Mouse (Mus musculus): Measurements from ENCODE around the gene Slc4a4. TPM values are rescaled to one million over a fixed set of nuclear protein-coding genes. Genes with fewer than 3 reads are reported as not detected.

Slc4a4 gene
- polyA plus RNA-seq, 1 experiment from 2014 or later: 1.6 TPM

DNA sequence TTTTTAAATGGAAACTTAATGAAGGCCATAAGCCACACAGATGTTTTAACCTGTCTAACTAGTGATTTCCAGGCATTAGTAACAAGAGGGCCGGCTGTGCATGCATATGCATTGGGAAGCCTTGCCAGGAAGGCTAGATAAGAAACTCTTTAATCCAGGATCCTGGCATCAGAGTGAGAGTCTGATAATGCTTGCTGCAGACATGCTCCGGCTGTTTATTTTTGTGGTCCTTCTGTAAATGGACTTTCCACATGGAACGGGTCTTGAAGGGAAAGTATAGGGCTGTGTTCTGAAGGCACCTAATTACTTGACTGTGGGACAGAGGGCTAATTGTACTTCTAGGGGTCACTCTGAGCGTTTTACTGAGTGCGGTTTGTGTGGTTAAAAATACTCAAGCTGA lies 157.2 kb downstream of the Slc4a4 start:
- no peak overlapping the region for H3K4me2 ChIP-seq (replicated peaks; ENCODE audit: low read depth, low read length)
- ATAC-seq (ENCODE audit: low FRiP score) (no peak), DNase-seq (ENCODE audit: low spot score) (no peak)
- H3K9me3 ChIP-seq (ENCODE audit: control insufficient read depth, low read length): no peaks in the 10 kb centered on the region
- no peak overlapping the region for H3K4me3 ChIP-seq (ENCODE audit: low read depth, low read length)
- H3K36me3 ChIP-seq (ENCODE audit: control insufficient read depth, insufficient read depth, low read length): no peaks in the 10 kb centered on the region
- no peak overlapping the region for H3K9ac ChIP-seq (ENCODE audit: low read depth, low read length)
- no peaks in the 10 kb centered on the region for H3K4me1 ChIP-seq (replicated peaks; ENCODE audit: control insufficient read depth, insufficient read depth, low read length)
- H3K27ac ChIP-seq (ENCODE audit: low read depth, low read length): no peak overlapping the region
- H3K27me3 ChIP-seq (ENCODE audit: control insufficient read depth, insufficient read depth, low read length): no peaks in the 10 kb centered on the region
- 70% methylated on average over 5 of the region's 5 CpGs for WGBS

- H3K9me3 ChIP-seq (ENCODE audit: control insufficient read depth, low read length): no peaks in the 10 kb centered on the region
- H3K9ac ChIP-seq (ENCODE audit: low read depth, low read length): no peak overlapping the region
- no peak overlapping the region for H3K4me2 ChIP-seq (replicated peaks; ENCODE audit: low read depth, low read length)
- no peaks in the 10 kb centered on the region for H3K27me3 ChIP-seq (ENCODE audit: control insufficient read depth, insufficient read depth, low read length)
- H3K27ac ChIP-seq (ENCODE audit: low read depth, low read length): no peak overlapping the region
- no peaks in the 10 kb centered on the region for H3K36me3 ChIP-seq (ENCODE audit: control insufficient read depth, insufficient read depth, low read length)
- ATAC-seq (ENCODE audit: low FRiP score) (no peak), DNase-seq (ENCODE audit: low spot score) (no peak)
- H3K4me3 ChIP-seq (ENCODE audit: low read depth, low read length): no peak overlapping the region
- WGBS: 91% methylated on average over 5 of the region's 5 CpGs
- no peaks in the 10 kb centered on the region for H3K4me1 ChIP-seq (replicated peaks; ENCODE audit: control insufficient read depth, insufficient read depth, low read length)
Measured at GRCm38 (mm10) chr5:89044801-89045200, 158.2 kb downstream of the Slc4a4 start.

GRCm38 (mm10) chr5:89051577-89051976 lies 165.0 kb downstream of the Slc4a4 start:
- Histone ChIP-seq H3K9ac (ENCODE audit: low read depth, low read length) (no peak overlapping the region), H3K27ac (ENCODE audit: low read depth, low read length) (no peak overlapping the region), H3K36me3 (ENCODE audit: control insufficient read depth, insufficient read depth, low read length) (no peaks in the 10 kb centered on the region), H3K4me3 (ENCODE audit: low read depth, low read length) (no peak overlapping the region), H3K27me3 (ENCODE audit: control insufficient read depth, insufficient read depth, low read length) (no peaks in the 10 kb centered on the region), H3K4me1 (replicated peaks; ENCODE audit: control insufficient read depth, insufficient read depth, low read length) (no peaks in the 10 kb centered on the region), H3K4me2 (replicated peaks; ENCODE audit: low read depth, low read length) (no peak overlapping the region), H3K9me3 (ENCODE audit: control insufficient read depth, low read length) (no peaks in the 10 kb centered on the region)
- 84% methylated on average over 5 of the region's 5 CpGs for WGBS
- ATAC-seq (ENCODE audit: low FRiP score) (no peak), DNase-seq (ENCODE audit: low spot score) (no peak)

DNA sequence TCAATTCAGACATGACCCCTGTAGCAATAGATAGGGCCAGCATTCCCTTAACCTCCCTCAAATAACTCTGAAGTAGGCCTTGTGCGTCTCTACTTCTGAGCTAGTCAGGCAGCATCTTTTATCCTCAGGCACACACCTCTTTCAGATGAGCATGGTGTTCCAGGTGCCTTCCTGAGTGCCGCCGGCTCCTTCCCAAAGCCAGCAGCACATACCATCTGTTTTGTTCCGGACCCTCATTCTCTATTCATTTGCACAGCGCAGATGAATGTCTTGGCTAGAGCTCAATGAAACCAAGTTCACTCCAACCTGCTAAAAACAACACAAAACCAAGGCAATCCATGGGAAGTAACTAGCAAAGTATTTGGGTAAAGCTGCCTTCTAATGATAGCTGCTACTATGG lies 165.6 kb downstream of the Slc4a4 start:
- no peak overlapping the region for H3K27ac ChIP-seq (ENCODE audit: low read depth, low read length)
- H3K9me3 ChIP-seq (ENCODE audit: control insufficient read depth, low read length): no peaks in the 10 kb centered on the region
- no peak for DNase-seq (ENCODE audit: low spot score)
- H3K36me3 ChIP-seq (ENCODE audit: control insufficient read depth, insufficient read depth, low read length): no peaks in the 10 kb centered on the region
- H3K9ac ChIP-seq (ENCODE audit: low read depth, low read length): no peak overlapping the region
- ATAC-seq (ENCODE audit: low FRiP score): no peak
- no peak overlapping the region for H3K4me2 ChIP-seq (replicated peaks; ENCODE audit: low read depth, low read length)
- no peak overlapping the region for H3K4me3 ChIP-seq (ENCODE audit: low read depth, low read length)
- no peaks in the 10 kb centered on the region for H3K27me3 ChIP-seq (ENCODE audit: control insufficient read depth, insufficient read depth, low read length)
- WGBS: 97% methylated on average over 5 of the region's 5 CpGs
- H3K4me1 ChIP-seq (replicated peaks; ENCODE audit: control insufficient read depth, insufficient read depth, low read length): no peaks in the 10 kb centered on the region

DNA sequence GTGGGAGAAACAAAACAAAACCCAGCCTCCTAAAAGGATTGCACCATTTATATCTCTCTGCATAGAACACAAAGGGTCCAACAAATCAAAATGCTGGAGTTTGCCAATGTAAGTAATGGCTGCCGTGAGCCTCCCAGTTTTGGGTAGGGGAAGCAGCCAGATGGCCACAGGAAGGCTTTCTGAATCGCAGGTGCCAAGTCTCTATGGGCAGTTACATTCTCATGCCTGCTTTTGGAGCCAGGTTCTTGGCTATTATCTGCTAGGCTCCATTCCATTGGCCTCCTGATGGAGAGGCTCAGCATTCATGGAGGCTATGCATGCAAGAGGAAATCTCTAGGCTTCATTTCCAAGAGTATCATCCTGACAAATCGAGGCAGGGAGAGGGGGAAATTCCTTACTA lies 169.0 kb downstream of the Slc4a4 start:
- no peak overlapping the region for H3K4me2 ChIP-seq (replicated peaks; ENCODE audit: low read depth, low read length)
- ATAC-seq (ENCODE audit: low FRiP score) (no peak), DNase-seq (ENCODE audit: low spot score) (no peak)
- no peak overlapping the region for H3K27ac ChIP-seq (ENCODE audit: low read depth, low read length)
- H3K9me3 ChIP-seq (ENCODE audit: control insufficient read depth, low read length): no peaks in the 10 kb centered on the region
- H3K27me3 ChIP-seq (ENCODE audit: control insufficient read depth, insufficient read depth, low read length): no peaks in the 10 kb centered on the region
- H3K36me3 ChIP-seq (ENCODE audit: control insufficient read depth, insufficient read depth, low read length): no peaks in the 10 kb centered on the region
- no peaks in the 10 kb centered on the region for H3K4me1 ChIP-seq (replicated peaks; ENCODE audit: control insufficient read depth, insufficient read depth, low read length)
- WGBS: 90% methylated on average over 3 of the region's 3 CpGs
- H3K4me3 ChIP-seq (ENCODE audit: low read depth, low read length): no peak overlapping the region
- H3K9ac ChIP-seq (ENCODE audit: low read depth, low read length): no peak overlapping the region

- H3K27ac ChIP-seq (ENCODE audit: low read depth, low read length): no peak overlapping the region
- H3K9me3 ChIP-seq (ENCODE audit: control insufficient read depth, low read length): no peaks in the 10 kb centered on the region
- DNase-seq (ENCODE audit: low spot score) (no peak), ATAC-seq (ENCODE audit: low FRiP score) (no peak)
- H3K27me3 ChIP-seq (ENCODE audit: control insufficient read depth, insufficient read depth, low read length): no peaks in the 10 kb centered on the region
- no peak overlapping the region for H3K4me3 ChIP-seq (ENCODE audit: low read depth, low read length)
- H3K4me1 ChIP-seq (replicated peaks; ENCODE audit: control insufficient read depth, insufficient read depth, low read length): no peaks in the 10 kb centered on the region
- no peak overlapping the region for H3K9ac ChIP-seq (ENCODE audit: low read depth, low read length)
- no peaks in the 10 kb centered on the region for H3K36me3 ChIP-seq (ENCODE audit: control insufficient read depth, insufficient read depth, low read length)
- H3K4me2 ChIP-seq (replicated peaks; ENCODE audit: low read depth, low read length): no peak overlapping the region
- WGBS: 87% methylated on average over 2 of the region's 2 CpGs
Measured at GRCm38 (mm10) chr5:89056370-89056769, 169.8 kb downstream of the Slc4a4 start.

GRCm38 (mm10) chr5:89061097-89061496 lies 174.5 kb downstream of the Slc4a4 start:
- Histone ChIP-seq H3K27me3 (ENCODE audit: control insufficient read depth, insufficient read depth, low read length) (no peaks in the 10 kb centered on the region), H3K9ac (ENCODE audit: low read depth, low read length) (no peak overlapping the region), H3K36me3 (ENCODE audit: control insufficient read depth, insufficient read depth, low read length) (no peaks in the 10 kb centered on the region), H3K4me2 (replicated peaks; ENCODE audit: low read depth, low read length) (no peak overlapping the region), H3K27ac (ENCODE audit: low read depth, low read length) (no peak overlapping the region), H3K4me1 (replicated peaks; ENCODE audit: control insufficient read depth, insufficient read depth, low read length) (no peaks in the 10 kb centered on the region), H3K4me3 (ENCODE audit: low read depth, low read length) (no peak overlapping the region), H3K9me3 (ENCODE audit: control insufficient read depth, low read length) (no peaks in the 10 kb centered on the region)
- 89% methylated on average over 9 of the region's 9 CpGs for WGBS
- ATAC-seq (ENCODE audit: low FRiP score): no peak
- no peak for DNase-seq (ENCODE audit: low spot score)

DNA sequence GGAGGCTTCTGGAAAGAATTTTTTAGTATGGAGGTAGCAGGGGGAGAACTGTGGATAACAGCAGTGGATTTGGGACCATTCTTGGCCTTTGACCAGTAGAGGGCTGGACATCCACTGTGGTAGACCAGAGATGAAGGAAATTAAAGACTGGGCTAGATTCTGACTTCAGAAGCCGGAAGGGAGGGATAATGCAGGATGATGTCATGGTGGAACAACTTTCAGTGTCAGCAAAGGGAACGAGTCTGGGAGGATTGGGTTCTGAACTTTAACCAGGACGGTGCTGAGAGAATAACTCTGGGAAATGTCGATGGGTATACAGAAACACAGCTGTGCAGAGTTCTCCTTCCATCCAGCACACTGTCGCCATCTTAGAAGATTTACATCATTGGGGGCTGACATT lies 175.7 kb downstream of the Slc4a4 start:
- H3K27me3 ChIP-seq (ENCODE audit: control insufficient read depth, insufficient read depth, low read length): no peaks in the 10 kb centered on the region
- no peaks in the 10 kb centered on the region for H3K4me1 ChIP-seq (replicated peaks; ENCODE audit: control insufficient read depth, insufficient read depth, low read length)
- H3K4me2 ChIP-seq (replicated peaks; ENCODE audit: low read depth, low read length): no peak overlapping the region
- WGBS: 84% methylated on average over 5 of the region's 5 CpGs
- H3K9ac ChIP-seq (ENCODE audit: low read depth, low read length): no peak overlapping the region
- no peaks in the 10 kb centered on the region for H3K9me3 ChIP-seq (ENCODE audit: control insufficient read depth, low read length)
- ATAC-seq (ENCODE audit: low FRiP score) (no peak), DNase-seq (ENCODE audit: low spot score) (no peak)
- H3K36me3 ChIP-seq (ENCODE audit: control insufficient read depth, insufficient read depth, low read length): no peaks in the 10 kb centered on the region
- no peak overlapping the region for H3K27ac ChIP-seq (ENCODE audit: low read depth, low read length)
- H3K4me3 ChIP-seq (ENCODE audit: low read depth, low read length): no peak overlapping the region

DNA sequence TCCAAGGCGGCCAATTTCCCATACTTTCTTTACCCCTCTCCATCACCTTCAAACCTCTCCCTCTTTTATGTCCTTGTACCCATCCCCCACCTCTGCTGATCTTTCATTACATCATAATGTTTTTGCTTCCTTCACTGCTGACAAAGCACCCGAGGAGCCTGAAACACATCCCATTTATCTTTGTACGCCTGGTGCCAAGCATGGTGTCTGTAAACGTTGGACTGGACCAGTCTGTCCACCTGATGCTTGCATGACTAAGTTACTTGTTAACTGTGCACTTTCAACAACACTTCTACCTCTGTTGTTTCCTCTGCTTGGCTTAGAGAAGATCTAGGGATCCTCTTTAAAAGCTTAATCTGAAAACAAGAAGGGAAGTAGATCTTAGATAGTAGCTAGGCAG lies 180.5 kb downstream of the Slc4a4 start:
- no peak overlapping the region for H3K9ac ChIP-seq (ENCODE audit: low read depth, low read length)
- H3K9me3 ChIP-seq (ENCODE audit: control insufficient read depth, low read length): no peaks in the 10 kb centered on the region
- H3K4me3 ChIP-seq (ENCODE audit: low read depth, low read length): no peak overlapping the region
- ATAC-seq (ENCODE audit: low FRiP score) (no peak), DNase-seq (ENCODE audit: low spot score) (no peak)
- no peak overlapping the region for H3K27ac ChIP-seq (ENCODE audit: low read depth, low read length)
- WGBS: 78% methylated on average over 4 of the region's 4 CpGs
- no peaks in the 10 kb centered on the region for H3K36me3 ChIP-seq (ENCODE audit: control insufficient read depth, insufficient read depth, low read length)
- no peak overlapping the region for H3K4me2 ChIP-seq (replicated peaks; ENCODE audit: low read depth, low read length)
- no peaks in the 10 kb centered on the region for H3K27me3 ChIP-seq (ENCODE audit: control insufficient read depth, insufficient read depth, low read length)
- no peaks in the 10 kb centered on the region for H3K4me1 ChIP-seq (replicated peaks; ENCODE audit: control insufficient read depth, insufficient read depth, low read length)
